Mouse (Mus musculus): ENCODE results near the gene Trib2. TPM values are rescaled to one million over a fixed set of nuclear protein-coding genes. Genes with fewer than 3 reads are reported as not detected.
A peak's percentile ranks its signal among the peaks of the same experiment; 100 is the strongest.

Gene Trib2
- 10 to 100 TPM; 43.0 to 49.3 TPM for total RNA-seq (2021)
- long read RNA-seq, experiment 1, full-length matches to known transcripts, result 58 of 69 reads
- long read RNA-seq, experiment 1, partial matches to known transcripts, result 2 of 69 reads
- long read RNA-seq, experiment 1, other reads (novel, unspliced or antisense), result 9 of 69 reads
- long read RNA-seq, experiment 2, full-length matches to known transcripts, result 47 of 63 reads
- long read RNA-seq, experiment 2, partial matches to known transcripts, result 2 of 63 reads
- long read RNA-seq, experiment 2, other reads (novel, unspliced or antisense), result 14 of 63 reads

DNA sequence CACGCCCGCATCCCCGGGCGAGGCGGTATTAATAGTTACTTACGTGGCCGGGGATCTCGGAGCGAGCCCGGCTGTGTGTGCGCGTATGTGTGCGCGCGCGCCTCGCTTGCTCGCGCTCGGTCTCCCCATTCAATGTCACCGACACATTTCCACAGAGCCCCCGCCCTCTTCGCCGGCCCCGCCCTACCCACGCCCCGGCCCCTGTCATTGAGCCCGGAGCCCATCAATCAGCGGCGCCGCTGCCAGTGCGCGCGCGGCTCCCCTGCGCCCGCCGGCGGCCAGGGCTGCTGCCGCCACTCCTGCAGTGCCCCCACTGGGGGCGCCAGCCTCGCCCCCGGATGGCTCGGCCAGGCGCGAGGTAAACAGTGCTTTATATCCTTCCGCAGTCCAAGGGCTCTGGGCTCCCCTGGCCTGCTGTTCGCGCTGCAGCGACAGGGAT, at the start of gene Trib2:
TSS of gene Trib2 (minus strand) at position 183 of the 439 bp plus-strand sequence.
- TF ChIP-seq CTCF (IDR thresholded peaks at IDR 0.05), result peak; percentile 71
- peak; percentile 91 to 93 for DNase-seq (ENCODE audit: extremely low spot score in 1 of 2, low spot score in 2 of 2)
- Histone ChIP-seq H3K4me3 (peak within 1 kb of the TSS; percentile 71), H3K27ac (peak within 1 kb of the TSS; percentile 93)
- intact Hi-C loops (cut with DNase I), result loop anchor here (2.0 to 10.0 kb wide), 8 partner anchors 80 to 716 kb away; no protein-coding TSS in a partner anchor

DNA sequence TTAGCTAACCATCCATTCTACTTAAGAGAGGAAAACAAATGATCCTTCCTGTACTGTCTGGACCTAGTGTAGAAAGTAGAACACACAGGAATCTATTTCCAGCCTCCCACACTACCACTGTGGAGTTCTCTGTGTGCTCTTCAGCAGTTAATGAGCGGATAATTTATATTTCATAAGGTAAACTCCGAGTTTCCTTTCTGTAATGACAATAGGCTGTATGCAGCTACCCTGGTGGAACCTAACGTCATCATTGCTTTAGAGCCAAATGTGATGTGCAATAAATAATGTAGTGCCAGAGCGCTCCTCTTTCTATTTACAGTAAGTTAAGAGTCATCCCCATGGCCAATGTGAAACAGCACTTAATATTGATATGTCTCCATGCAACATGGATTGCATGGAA, 41.3 kb upstream of the Trib2 start:
- no peak overlapping the region for H3K27ac ChIP-seq
- no peak for DNase-seq (ENCODE audit: extremely low spot score in 1 of 2, low spot score in 2 of 2)
- H3K4me3 ChIP-seq, result no peak overlapping the region
- no peak for TF ChIP-seq CTCF (IDR thresholded peaks at IDR 0.05)
- intact Hi-C loops (cut with DNase I), result no loop called here

DNA sequence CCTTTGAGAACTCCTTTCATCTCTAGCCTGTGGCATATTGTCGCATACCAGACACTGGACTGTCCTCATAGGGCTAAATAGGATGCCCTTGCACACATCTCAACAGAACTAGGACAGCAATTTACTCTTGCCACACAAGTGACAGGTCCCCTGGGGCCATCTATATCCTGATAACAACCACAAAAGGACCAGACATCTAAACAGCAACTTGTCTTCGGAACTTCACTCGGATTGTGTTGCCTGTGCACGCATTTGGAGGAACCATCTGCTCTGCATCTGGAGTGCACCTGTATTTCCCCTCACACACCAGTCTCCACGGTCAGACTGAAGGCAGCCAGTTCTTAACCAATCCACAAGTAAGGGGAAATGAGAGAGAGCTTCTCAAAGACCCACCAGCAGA, 39.2 kb upstream of the Trib2 start:
- no peak overlapping the region for H3K4me3 ChIP-seq
- intact Hi-C loops (cut with DNase I), result no loop called here
- H3K27ac ChIP-seq, result no peak overlapping the region
- DNase-seq (ENCODE audit: extremely low spot score in 1 of 2, low spot score in 2 of 2), result no peak
- TF ChIP-seq CTCF (IDR thresholded peaks at IDR 0.05), result no peak

DNA sequence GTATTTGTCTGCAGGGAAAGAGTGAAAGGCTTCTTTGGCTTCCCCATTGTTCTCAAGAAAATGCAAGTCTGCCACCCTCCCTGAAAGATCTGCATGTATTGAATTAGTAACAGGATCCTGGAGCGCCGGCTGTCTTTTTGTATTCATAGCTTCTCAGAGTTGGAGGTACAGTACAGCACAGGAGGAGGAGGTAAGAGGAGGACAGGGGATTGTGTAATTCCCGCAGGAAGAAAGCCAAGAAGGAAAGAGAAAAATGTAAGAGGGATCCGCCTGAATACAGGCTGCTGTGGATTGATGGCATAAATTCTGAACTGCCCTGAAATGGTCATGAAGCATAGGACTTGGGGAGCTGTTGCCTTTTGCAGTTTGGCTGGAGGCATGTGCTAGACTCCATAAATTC, 36.1 kb upstream of the Trib2 start:
- no peak overlapping the region for H3K27ac ChIP-seq
- H3K4me3 ChIP-seq, result no peak overlapping the region
- intact Hi-C loops (cut with DNase I), result no loop called here
- no peak for TF ChIP-seq CTCF (IDR thresholded peaks at IDR 0.05)
- peak; percentile 36 to 43 for DNase-seq (ENCODE audit: extremely low spot score in 1 of 2, low spot score in 2 of 2)

DNA sequence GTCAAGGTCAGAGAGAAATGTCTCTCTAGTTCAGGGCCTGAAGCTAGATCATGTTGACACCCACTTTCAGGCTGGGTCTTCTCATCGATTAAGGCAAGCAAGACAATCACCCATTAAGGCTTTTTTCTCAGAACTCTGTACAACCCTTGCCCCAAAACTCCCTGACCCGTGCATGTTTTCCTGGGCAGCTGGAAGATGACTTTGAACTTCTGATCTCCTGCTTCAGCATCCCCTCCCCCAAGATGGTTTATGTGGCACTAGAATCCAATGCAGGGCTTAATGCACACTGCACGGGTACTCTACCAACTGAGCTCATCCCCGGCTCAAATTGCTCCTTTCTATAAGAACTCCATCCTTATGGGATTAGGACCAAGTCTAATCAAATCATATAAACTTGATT, 35.3 kb upstream of the Trib2 start:
- no peak for TF ChIP-seq CTCF (IDR thresholded peaks at IDR 0.05)
- intact Hi-C loops (cut with DNase I), result no loop called here
- Histone ChIP-seq H3K4me3 (no peak overlapping the region), H3K27ac (no peak overlapping the region)
- DNase-seq (ENCODE audit: extremely low spot score in 1 of 2, low spot score in 2 of 2), result no peak

DNA sequence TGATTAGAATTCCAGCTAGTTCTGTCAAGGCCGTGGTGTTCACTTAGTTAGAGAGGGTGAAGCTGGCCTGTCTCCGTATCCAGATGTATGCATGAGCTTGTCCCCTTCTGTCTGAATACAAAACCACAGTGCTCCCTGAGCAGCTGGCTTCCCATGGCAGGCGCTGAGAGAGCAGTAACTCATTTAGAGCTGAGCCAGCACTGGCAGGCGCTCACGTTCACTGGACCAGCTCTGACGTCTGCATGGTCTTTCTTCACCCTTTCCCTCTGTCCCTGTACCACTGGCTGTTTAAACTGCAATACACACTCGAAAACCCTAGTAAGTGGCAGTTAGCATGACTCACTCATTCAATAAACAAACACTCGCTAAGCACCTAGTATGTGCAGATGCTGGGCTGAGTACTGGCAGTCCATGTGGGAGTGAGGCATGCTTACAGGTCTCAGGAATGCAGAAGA, 33.7 kb upstream of the Trib2 start:
- Histone ChIP-seq H3K4me3 (no peak overlapping the region), H3K27ac (no peak overlapping the region)
- TF ChIP-seq CTCF (IDR thresholded peaks at IDR 0.05), result no peak
- intact Hi-C loops (cut with DNase I), result no loop called here
- DNase-seq (ENCODE audit: extremely low spot score in 1 of 2, low spot score in 2 of 2), result peak in 1 of 2 experiments; percentile 12

DNA sequence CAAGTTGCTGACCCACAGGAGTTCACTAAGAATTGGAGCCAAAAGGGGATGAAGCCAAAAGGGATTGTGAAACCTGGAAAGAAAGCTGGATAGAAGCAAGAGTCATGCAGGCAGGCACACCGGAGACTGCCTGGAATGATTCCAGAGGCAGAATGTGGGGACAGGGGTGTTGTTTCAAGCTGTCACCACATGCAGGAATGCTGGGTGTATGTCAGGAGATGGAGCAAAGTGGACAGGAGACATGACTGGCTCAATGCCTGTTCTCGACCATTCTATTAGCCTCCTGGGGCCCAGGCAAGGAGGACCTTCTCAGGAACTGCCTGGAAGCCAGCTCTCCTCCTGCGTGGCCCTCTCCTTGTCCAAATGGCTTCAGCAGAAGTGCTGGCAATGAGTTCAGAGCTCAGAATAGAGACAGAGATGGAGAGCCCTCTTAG, 33.2 kb upstream of the Trib2 start:
- no peak for TF ChIP-seq CTCF (IDR thresholded peaks at IDR 0.05)
- no peak for DNase-seq (ENCODE audit: extremely low spot score in 1 of 2, low spot score in 2 of 2)
- no peak overlapping the region for H3K27ac ChIP-seq
- H3K4me3 ChIP-seq, result no peak overlapping the region
- intact Hi-C loops (cut with DNase I), result no loop called here

DNA sequence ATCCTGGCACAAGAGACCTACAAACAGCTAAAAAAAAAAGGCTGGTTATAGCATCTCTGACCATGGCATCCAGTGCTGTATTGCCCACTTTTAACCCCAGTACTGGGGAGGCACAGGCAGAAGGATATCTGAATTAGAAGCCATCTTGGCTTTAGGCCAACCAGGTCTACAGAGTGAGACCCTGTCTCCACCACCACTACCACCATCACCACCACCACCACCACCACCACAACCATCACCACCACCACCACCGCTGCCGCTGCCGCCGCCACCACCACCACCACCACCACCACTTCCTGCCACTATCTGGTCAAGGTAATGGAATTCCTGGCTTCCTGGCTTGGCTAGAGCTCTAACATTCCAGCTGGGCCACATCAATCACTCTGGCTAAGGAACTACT, 31.7 kb upstream of the Trib2 start:
- H3K4me3 ChIP-seq, result no peak overlapping the region
- no peak for DNase-seq (ENCODE audit: extremely low spot score in 1 of 2, low spot score in 2 of 2)
- intact Hi-C loops (cut with DNase I), result no loop called here
- H3K27ac ChIP-seq, result no peak overlapping the region
- TF ChIP-seq CTCF (IDR thresholded peaks at IDR 0.05), result no peak

DNA sequence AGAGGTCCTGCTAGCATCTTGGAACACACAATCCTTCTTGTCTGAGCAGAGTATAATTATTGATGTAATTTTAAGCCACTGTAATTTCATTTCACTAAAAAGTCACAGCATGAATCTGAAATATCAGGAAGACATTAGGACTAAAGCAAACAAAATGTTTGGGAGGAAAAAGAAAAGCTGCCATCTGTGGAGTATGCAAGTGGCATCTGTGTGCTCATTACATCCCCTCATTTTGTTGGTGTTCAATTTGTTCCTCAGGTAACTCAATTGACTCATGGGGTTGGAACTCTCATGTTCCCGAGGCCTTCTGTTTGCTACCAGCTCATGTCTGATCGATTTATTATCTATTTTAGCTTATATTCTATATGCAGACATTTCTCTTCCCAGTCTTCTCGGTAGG, 28.0 kb upstream of the Trib2 start:
- no peak overlapping the region for H3K27ac ChIP-seq
- DNase-seq (ENCODE audit: extremely low spot score in 1 of 2, low spot score in 2 of 2), result no peak
- intact Hi-C loops (cut with DNase I), result no loop called here

DNA sequence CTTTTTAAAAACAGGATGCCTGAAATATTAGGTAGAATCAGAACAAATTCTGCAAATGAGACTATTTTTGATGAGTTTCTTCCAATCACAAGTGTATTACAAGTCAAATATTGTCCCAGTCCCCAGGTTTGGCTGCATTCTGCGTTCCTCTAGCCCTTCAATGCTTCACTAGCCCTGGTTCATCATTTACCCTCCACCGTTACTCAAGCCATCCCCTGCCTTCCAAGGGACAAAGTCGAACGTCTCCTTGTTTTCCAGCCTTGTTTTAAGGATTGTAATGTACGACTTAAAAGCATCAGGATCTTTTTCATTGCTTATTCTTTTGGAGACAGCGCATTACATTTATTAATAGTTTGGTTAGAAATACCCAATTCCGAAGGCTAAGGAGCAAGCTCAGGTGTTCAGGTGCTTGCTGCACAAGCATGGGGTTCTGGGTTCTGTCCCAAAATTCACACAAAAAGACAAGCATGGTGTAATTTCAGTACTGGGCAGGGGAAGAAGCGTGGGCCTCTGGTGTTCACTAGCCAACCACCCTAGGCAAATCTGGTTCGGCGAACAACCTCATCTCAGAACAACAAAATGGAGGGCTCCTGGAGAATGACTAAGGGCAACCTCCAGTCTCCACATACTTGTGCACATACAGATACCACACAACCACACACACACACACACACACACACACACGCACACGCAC, 24.3 kb upstream of the Trib2 start:
- intact Hi-C loops (cut with DNase I), result no loop called here
- DNase-seq (ENCODE audit: extremely low spot score in 1 of 2, low spot score in 2 of 2), result no peak

More for the DNA sequence above, 28.0 kb upstream of the Trib2 start:
- H3K4me3 ChIP-seq, result no peak overlapping the region
- no peak for TF ChIP-seq CTCF (IDR thresholded peaks at IDR 0.05)

DNA sequence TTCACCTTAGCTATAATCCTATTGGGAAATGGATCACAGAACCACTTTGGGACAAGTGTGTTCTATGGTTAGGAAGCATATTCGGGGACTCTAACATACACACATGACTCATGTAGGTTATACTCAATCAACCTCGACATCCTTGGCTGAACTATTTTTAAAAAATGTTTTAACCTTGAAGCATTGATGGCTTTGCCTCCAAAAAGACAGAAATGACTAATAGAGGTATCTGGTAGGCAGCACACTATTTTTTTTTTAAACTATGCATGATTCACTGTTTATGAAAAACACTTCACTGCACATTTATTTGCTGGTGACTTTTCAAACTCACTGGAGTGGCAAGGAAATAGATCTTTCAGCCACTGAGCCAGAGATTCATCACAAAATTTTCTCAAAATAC, 21.5 kb upstream of the Trib2 start:
- H3K27ac ChIP-seq, result no peak overlapping the region
- no peak overlapping the region for H3K4me3 ChIP-seq
- DNase-seq (ENCODE audit: extremely low spot score in 1 of 2, low spot score in 2 of 2), result no peak
- intact Hi-C loops (cut with DNase I), result no loop called here
- no peak for TF ChIP-seq CTCF (IDR thresholded peaks at IDR 0.05)

More for the DNA sequence above, 24.3 kb upstream of the Trib2 start:
- Histone ChIP-seq H3K4me3 (no peak overlapping the region), H3K27ac (no peak overlapping the region)
- no peak for TF ChIP-seq CTCF (IDR thresholded peaks at IDR 0.05)

DNA sequence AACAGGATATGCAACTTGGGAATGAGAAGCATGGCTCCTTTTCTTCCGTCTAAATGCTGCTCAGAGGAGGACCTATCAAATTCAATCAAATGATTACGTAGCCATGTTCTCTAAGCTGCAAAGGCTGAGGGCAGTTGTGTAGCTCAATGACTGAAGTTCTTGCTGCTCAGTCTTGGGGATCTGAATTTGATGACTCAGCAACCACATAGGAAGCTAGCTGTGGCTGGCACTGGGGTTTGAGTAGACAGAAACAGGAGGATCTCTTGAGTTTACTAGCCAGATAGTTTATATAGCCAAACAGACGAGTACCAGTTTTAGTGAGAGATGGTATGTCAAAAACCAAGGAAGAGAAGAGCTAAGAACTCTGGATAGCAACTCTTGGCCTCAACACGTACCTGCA, 20.8 kb upstream of the Trib2 start:
- no peak overlapping the region for H3K4me3 ChIP-seq
- no peak overlapping the region for H3K27ac ChIP-seq
- DNase-seq (ENCODE audit: extremely low spot score in 1 of 2, low spot score in 2 of 2), result no peak
- no peak for TF ChIP-seq CTCF (IDR thresholded peaks at IDR 0.05)
- intact Hi-C loops (cut with DNase I), result no loop called here

All from left cerebral cortex, adult 2 months (tissue).